Mouse (Mus musculus): ENCODE data around the gene A530016L24Rik. TPM values are rescaled to one million over a fixed set of nuclear protein-coding genes. Genes with fewer than 3 reads are reported as not detected.

The A530016L24Rik gene
- polyA plus RNA-seq, 1 experiment from 2014 or later = not detected

- Histone ChIP-seq H3K36me3 (ENCODE audit: insufficient read depth) (no peaks in the 10 kb centered on the region), H3K4me2 (no peak overlapping the region), H3K9me3 (ENCODE audit: low read depth, low read length) (no peaks in the 10 kb centered on the region), H3K27me3 (ENCODE audit: insufficient read depth, low read length) (no peaks in the 10 kb centered on the region), H3K9ac (no peak overlapping the region), H3K4me3 (ENCODE audit: low read depth, low read length) (no peak overlapping the region), H3K27ac (ENCODE audit: low read depth) (no peak overlapping the region), H3K4me1 (ENCODE audit: insufficient read depth) (no peaks in the 10 kb centered on the region)
- ATAC-seq (ENCODE audit: insufficient read depth) (no peak), DNase-seq (no peak)
- no peak for TF ChIP-seq CTCF (IDR thresholded peaks at IDR 0.05; ENCODE audit: low read depth)
- 92% methylated on average over 8 of the region's 8 CpGs for WGBS
Measured at GRCm38 (mm10) chr12:112546110-112546509, 56.9 kb downstream of the A530016L24Rik start.

GRCm38 (mm10) chr12:112549287-112549686, 60.0 kb downstream of the A530016L24Rik start:
- Histone ChIP-seq H3K9me3 (ENCODE audit: low read depth, low read length) (no peaks in the 10 kb centered on the region), H3K27ac (ENCODE audit: low read depth) (no peak overlapping the region), H3K4me2 (no peak overlapping the region), H3K9ac (no peak overlapping the region), H3K4me3 (ENCODE audit: low read depth, low read length) (no peak overlapping the region), H3K4me1 (ENCODE audit: insufficient read depth) (no peaks in the 10 kb centered on the region), H3K36me3 (ENCODE audit: insufficient read depth) (no peaks in the 10 kb centered on the region), H3K27me3 (ENCODE audit: insufficient read depth, low read length) (no peaks in the 10 kb centered on the region)
- ATAC-seq (ENCODE audit: insufficient read depth) = no peak
- TF ChIP-seq CTCF (IDR thresholded peaks at IDR 0.05; ENCODE audit: low read depth) = peak; percentile 17; the same call in 1 of the 2 replicates
- 84% methylated on average over 1 of the region's 1 CpGs for WGBS
- no peak for DNase-seq

Other genes with a start within 250 kb of the A530016L24Rik start
- 0.12 and 0.32 TPM in 2 replicates for gene Tmem179, start 27.3 kb downstream of the A530016L24Rik start, polyA plus RNA-seq (2014; fragmentation: Nextera tagmentation; extraction: Ambion mirVana)
- 4.5 and 5.2 TPM in 2 replicates for gene Inf2, start 99.3 kb downstream of the A530016L24Rik start, polyA plus RNA-seq (2014; fragmentation: Nextera tagmentation; extraction: Ambion mirVana)
- 3.8 and 5.0 TPM in 2 replicates for gene Adssl1, start 130.6 kb downstream of the A530016L24Rik start, polyA plus RNA-seq (2014; fragmentation: Nextera tagmentation; extraction: Ambion mirVana)
- 253 and 291 TPM in 2 replicates for gene Siva1, start 155.2 kb downstream of the A530016L24Rik start, polyA plus RNA-seq (2014; fragmentation: Nextera tagmentation; extraction: Ambion mirVana)
- 140 and 166 TPM in 2 replicates for gene Akt1, start 185.4 kb downstream of the A530016L24Rik start, polyA plus RNA-seq (2014; fragmentation: Nextera tagmentation; extraction: Ambion mirVana)
- 6.7 and 9.0 TPM in 2 replicates for gene Zbtb42, start 189.4 kb downstream of the A530016L24Rik start, polyA plus RNA-seq (2014; fragmentation: Nextera tagmentation; extraction: Ambion mirVana)
- gene Cep170b, start 231.0 kb downstream of the A530016L24Rik start, polyA plus RNA-seq (2014; fragmentation: Nextera tagmentation; extraction: Ambion mirVana) = 21.4 and 23.1 TPM in 2 replicates

All from lung, embryonic 14.5 days (tissue).